Mouse (Mus musculus): ENCODE results near the gene Polr2a. TPM values are rescaled to one million over a fixed set of nuclear protein-coding genes. Genes with fewer than 3 reads are reported as not detected.

Gene Polr2a
- 53.7 TPM for polyA plus RNA-seq (2017; shearing (Covaris generic))

DNA sequence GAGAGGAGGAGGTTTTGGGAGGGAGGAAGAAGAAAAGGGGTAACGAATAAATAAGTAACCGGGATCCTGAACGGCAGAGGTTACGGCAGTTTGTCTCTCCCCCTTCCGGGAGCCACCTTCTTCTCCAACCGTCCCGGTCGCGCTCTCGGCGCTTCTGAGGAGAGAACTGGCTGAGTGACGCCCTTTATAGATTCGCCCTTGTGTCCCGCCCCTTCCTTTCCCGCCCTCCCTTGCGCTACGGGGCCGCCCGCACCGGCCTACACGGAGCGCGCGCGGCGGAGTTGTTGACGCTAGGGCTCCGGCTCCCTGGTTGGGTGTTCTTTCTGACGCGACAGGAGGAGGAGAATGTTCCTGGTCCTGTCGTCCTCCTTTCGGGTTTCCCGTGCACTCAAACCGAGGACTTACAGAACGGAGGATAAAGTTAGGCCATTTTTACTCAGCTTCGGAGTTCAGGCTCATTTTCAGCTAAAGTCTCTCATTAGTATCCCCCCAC, at the start of gene Polr2a:
Gene Polr2a (minus strand): TSS at position 160 of the 493 bp plus-strand sequence.

DNA sequence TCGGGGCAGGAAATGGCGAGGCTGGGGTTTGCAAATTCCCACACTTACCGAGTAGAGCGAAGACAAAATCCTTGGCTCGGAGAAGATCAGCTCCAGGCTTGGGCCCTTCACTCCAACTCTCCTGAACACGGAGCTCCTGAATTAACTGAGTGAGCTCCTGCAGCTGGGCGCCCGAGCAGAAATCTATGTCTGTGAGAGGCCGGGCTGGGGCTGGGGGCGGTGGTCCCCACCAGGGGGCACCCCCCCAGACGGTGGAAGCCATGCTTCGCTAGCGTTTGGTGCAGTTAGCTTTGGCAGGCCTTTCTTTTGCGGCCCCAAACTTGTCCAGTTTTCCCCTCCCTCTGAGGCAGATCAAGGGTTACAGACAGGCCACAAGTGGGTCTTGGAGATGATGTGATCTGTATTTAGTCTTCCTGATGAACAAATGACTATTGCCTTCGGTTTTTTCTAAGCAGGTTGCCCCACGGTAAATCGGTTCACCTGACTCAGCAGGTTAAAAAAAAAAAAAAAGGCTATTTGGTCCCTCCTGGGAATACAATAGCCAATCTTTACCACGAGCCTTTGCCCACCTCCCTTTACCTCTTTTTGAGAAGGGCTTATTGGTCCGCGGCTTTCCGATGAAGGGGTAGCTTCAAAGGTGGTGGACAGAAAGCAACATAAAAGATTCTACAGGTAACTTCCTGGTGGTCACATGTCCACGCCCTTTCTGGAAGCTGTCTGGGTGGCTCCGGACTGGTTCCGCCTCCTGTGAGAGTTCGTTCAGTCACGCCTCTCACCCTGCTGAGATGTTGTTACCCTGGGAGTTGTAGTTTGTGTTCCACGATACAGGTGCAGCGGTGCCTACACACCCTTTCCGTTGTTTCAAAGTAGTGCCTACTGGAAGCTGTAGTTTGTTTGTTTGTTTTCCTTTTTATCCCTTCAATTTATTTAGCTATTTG, 46.8 kb upstream of the Polr2a start, which contains the start of gene Tmem102:
Gene Tmem102 (minus strand): TSS at position 653 of the 938 bp plus-strand sequence.

DNA sequence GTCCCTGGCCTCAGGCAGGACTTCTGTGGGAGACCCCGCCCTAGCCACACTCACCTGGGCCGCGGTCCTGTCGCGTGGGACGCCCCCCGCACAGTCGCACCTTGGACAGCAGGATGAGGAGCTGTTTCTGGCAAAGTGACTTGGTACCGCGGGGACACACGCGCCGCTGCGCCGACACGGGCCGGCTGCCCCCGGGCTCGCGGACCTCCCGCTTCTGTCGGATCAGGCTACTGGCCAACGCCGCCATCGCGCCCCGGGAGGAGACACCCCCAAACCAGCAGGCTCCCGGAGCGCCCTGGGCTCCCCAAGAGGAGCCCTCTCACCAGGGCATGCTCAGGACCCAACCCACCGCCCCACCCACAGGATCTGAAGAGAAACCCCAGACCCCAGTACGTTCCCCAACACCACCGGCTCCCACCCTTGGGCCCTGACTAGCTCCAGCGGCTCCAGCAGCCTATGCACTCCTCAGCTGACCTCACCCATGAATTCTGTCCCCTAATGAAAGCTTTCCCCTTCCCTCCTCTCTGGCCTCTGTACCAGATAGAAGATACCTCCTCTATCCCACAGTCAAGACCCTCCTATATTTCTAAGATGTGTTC, 43.0 kb upstream of the Polr2a start, which contains the start of gene Fgf11:
Gene Fgf11 (minus strand): TSS at position 479 of the 599 bp plus-strand sequence.

DNA sequence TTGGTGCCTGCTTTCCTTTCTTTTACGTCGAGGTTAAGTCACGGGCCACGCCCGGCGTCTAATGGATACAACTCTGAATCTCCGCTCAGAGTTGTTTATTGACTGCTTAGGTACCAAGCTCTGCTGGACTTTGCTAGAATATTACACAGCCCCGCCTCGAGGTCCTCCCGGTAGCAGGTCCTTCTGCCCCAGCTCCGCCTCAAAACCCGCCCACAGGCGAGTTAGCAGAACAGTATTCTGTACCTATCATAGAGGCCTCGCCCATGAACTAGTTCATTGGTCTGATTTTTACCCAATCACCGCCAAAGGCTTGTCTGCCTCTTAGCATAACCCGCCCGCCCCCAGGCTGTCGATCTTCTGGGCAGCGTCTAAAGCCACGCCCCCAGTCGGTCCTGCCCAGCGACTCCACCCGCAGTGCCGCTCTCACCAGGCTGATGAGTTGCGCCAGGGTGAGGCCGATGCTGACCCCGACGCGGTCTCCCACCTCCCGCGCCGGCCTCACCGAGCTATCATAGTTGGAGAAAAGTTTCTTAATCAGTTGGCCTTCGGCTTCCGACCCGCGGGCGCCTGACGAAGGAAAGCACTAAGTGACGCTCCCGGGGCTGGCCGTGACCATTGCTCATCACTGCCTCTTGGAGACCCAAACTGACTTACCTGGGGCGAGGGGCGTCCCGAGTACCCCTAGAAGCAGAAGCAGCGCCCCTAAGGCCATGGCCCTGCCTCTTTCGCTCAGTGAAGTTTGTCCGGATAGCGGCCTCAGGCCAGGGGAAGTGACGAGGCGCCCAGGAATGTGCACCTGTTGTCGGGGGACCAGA, 36.9 kb upstream of the Polr2a start, which contains the start of gene Chrnb1:
Gene Chrnb1 (minus strand): TSS at position 776 of the 815 bp plus-strand sequence.

DNA sequence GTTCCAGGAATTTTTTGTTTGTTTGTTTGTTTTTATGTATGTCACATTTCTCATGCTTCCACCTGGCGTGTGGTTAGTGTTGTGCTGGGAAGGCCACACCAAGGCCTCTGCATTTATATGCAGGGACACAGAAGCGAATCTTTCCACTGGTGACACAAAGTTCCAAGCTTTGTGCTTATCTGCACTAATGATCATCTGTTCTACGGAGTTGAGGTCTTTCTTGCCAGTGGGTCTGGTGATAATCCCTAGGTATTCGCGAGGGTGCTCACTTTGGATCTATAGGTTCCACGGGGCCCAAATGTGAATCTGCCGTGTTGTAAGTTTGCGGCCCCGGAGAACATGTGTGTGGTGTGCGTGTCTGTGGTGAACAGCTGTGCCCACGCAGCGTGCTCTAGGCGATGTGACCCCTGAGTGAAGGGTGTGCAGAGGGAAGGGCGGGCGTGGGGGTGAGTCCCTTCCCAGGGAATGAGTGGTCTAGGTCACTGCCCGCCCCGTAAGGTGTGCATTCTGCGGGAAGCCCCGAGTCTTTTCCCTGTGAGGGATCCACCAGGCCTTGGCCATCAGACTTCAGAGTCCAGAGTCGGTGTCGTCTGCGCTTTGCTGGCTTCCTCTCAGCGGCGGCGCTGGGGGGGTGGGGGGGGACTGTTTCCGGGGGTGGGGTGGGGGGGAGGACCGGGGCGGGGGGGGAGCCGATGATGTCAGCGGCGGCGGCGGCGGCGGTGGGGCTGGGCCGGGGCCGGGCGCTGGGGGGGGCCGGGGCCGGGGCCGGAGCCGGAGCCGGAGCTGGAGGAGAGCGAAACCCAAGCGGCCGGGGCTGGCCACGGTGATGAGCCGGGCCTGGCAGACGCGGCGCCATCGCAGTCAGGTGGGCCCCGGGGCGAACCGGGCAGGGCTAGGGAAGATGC, 7.0 kb upstream of the Polr2a start, which contains the start of gene Zbtb4:
Gene Zbtb4 (plus strand): TSS at position 692 of the 905 bp plus-strand sequence.

DNA sequence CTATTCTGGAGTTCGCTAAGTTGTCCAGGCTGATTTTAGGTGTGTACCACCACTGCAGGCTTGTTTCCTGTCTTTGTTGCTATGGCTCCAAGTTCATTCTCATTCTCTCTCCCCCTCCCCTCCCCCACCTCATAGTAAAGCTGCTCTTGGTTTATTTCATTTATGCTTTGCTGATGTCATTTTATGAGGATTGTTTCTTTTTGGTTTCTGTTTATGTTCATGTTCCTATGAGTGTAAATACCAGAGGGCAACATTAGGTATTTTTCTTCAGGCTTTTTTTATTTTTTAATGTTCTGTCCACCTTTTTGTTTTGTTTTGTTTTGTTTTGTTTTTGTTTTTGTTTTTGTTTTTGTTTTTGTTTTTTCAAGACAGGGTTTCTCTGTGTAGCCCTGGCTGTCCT, 3.4 kb upstream of the Polr2a start, which contains the start of gene Slc35g3:
Gene Slc35g3 (minus strand): TSS at position 101 of the 400 bp plus-strand sequence.

DNA sequence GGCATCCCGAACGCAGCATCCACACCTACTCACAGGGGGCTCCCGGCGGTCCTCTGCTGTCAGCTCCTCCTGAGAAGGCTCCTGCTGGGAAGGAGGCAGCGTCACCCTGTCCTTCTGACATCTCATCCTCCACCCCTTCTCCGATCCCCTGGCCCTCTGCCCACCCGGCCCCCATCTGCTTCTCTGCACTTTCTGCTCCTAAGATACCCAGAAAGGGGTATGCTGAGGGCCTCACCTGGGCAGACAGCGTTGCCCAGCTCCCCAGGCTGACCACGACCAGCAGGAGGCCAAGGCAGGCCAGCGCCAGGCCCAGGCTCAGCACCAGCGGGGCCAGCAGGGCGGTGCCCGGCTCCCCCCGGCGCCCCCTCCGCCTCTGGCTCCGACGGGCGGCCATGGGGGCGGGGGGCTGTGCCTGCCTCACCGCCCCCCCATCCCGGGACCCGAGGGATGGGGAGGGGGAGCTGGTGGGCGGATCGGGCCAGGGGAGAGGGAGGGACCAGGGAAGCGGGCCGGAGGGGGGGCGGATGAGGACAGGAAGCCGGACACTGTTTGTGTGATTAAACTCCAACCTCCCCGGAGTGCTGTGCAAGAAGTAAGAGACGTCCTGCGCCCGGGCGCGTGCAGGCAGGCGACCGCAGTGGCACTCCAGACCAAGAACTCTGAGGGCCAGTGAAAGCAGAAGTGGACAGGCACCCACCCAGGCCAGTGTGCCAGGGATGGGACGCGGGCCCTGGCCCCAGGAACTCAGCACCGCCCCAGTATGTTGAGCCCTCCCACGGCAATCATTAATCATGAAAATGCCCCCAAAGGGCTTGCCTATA, 62.9 kb downstream of the Polr2a start, which contains the start of the genes Tnfsf12 and Tnfsfm13:
Gene Tnfsf12 (minus strand): TSS at position 489 of the 821 bp plus-strand sequence.
Gene Tnfsfm13 (minus strand): TSS at position 738 of the 821 bp plus-strand sequence.

DNA sequence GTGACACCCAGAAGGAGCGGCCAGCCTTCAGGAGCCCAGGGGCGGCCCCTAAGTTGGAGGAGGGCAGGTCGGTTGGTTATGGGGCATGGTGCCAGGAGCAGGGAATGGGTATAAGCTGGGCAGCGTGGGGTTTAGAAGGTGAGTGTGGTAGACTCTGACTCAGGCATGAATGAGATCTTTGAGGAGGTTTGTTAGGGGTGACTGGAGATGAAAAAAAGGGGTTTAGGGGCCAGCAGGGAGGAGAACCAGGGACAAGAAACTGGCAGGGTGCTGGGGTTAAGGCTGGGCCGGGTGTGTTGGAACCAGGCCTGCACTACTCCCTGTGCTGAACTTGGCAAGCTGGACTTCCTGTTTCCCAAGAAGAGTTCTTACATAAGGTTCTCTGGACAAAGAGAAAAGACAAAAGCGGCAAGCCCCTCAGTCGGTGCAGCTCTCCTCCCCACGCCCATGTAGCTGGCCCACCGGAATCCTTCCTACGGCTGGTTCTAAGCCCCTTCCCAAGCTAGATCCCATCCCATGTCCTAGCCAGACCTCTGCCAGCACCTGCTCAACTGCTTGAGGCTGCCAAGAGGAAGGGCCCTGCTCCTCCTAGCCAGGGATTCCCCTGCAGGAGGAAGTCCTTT, 72.8 kb downstream of the Polr2a start, which contains the start of gene Tnfsf13:
Gene Tnfsf13 (minus strand): TSS at position 259 of the 623 bp plus-strand sequence.

Other genes starting within 250 kb of the Polr2a start
- not detected for gene Dnah2, start 209.5 kb downstream of the Polr2a start, polyA plus RNA-seq (2017; shearing (Covaris generic))
- gene Efnb3, start 198.4 kb downstream of the Polr2a start, polyA plus RNA-seq (2017; shearing (Covaris generic)), result 0.36 TPM
- 30.3 TPM for gene Wrap53, start 178.4 kb downstream of the Polr2a start, polyA plus RNA-seq (2017; shearing (Covaris generic))
- gene Trp53, start 178.3 kb downstream of the Polr2a start, polyA plus RNA-seq (2017; shearing (Covaris generic)), result 257 TPM
- gene Atp1b2, start 152.7 kb downstream of the Polr2a start, polyA plus RNA-seq (2017; shearing (Covaris generic)), result not detected
- not detected for gene Shbg, start 140.7 kb downstream of the Polr2a start, polyA plus RNA-seq (2017; shearing (Covaris generic))
- gene Sat2, start 136.6 kb downstream of the Polr2a start, polyA plus RNA-seq (2017; shearing (Covaris generic)), result not detected
- gene Fxr2, start 125.6 kb downstream of the Polr2a start, polyA plus RNA-seq (2017; shearing (Covaris generic)), result 9.2 TPM
- gene Sox15, start 103.3 kb downstream of the Polr2a start, polyA plus RNA-seq (2017; shearing (Covaris generic)), result not detected
- gene Mpdu1, start 96.0 kb downstream of the Polr2a start, polyA plus RNA-seq (2017; shearing (Covaris generic)), result 66.8 TPM
- 5.7 TPM for gene Cd68, start 92.5 kb downstream of the Polr2a start, polyA plus RNA-seq (2017; shearing (Covaris generic))
- gene Eif4a1, start 86.2 kb downstream of the Polr2a start, polyA plus RNA-seq (2017; shearing (Covaris generic)), result 558 TPM
- gene Senp3, start 76.6 kb downstream of the Polr2a start, polyA plus RNA-seq (2017; shearing (Covaris generic)), result 44.6 TPM
- not detected for gene Tnfsf13, start 72.9 kb downstream of the Polr2a start, polyA plus RNA-seq (2017; shearing (Covaris generic))
- gene Tnfsf12, start 62.8 kb downstream of the Polr2a start, polyA plus RNA-seq (2017; shearing (Covaris generic)), result not detected
- not detected for gene Tnfsfm13, start 62.5 kb downstream of the Polr2a start, polyA plus RNA-seq (2017; shearing (Covaris generic))
- gene Slc35g3, start 3.3 kb upstream of the Polr2a start, polyA plus RNA-seq (2017; shearing (Covaris generic)), result not detected
- gene Zbtb4, start 7.3 kb upstream of the Polr2a start, polyA plus RNA-seq (2017; shearing (Covaris generic)), result 4.9 TPM
- gene Chrnb1, start 37.3 kb upstream of the Polr2a start, polyA plus RNA-seq (2017; shearing (Covaris generic)), result 3.5 TPM
- gene Fgf11, start 43.2 kb upstream of the Polr2a start, polyA plus RNA-seq (2017; shearing (Covaris generic)), result not detected
- not detected for gene Tmem102, start 47.0 kb upstream of the Polr2a start, polyA plus RNA-seq (2017; shearing (Covaris generic))
- not detected for gene Gm39566, start 56.7 kb upstream of the Polr2a start, polyA plus RNA-seq (2017; shearing (Covaris generic))
- gene Spem2, start 59.8 kb upstream of the Polr2a start, polyA plus RNA-seq (2017; shearing (Covaris generic)), result not detected
- not detected for gene Spem1, start 63.5 kb upstream of the Polr2a start, polyA plus RNA-seq (2017; shearing (Covaris generic))
- gene Nlgn2, start 79.1 kb upstream of the Polr2a start, polyA plus RNA-seq (2017; shearing (Covaris generic)), result 0.65 TPM
- 121 TPM for gene Tmem256, start 79.9 kb upstream of the Polr2a start, polyA plus RNA-seq (2017; shearing (Covaris generic))
- gene Plscr3, start 87.7 kb upstream of the Polr2a start, polyA plus RNA-seq (2017; shearing (Covaris generic)), result 30.1 TPM
- gene Tnk1, start 100.1 kb upstream of the Polr2a start, polyA plus RNA-seq (2017; shearing (Covaris generic)), result not detected
- not detected for gene Tmem95, start 119.4 kb upstream of the Polr2a start, polyA plus RNA-seq (2017; shearing (Covaris generic))
- 1.1 TPM for gene Kctd11, start 122.8 kb upstream of the Polr2a start, polyA plus RNA-seq (2017; shearing (Covaris generic))
- 549 TPM for gene Acap1, start 136.9 kb upstream of the Polr2a start, polyA plus RNA-seq (2017; shearing (Covaris generic))
- gene 2810408A11Rik, start 142.3 kb upstream of the Polr2a start, polyA plus RNA-seq (2017; shearing (Covaris generic)), result 3.9 TPM
- gene Neurl4, start 142.4 kb upstream of the Polr2a start, polyA plus RNA-seq (2017; shearing (Covaris generic)), result 4.2 TPM
- 152 TPM for gene Gps2, start 155.3 kb upstream of the Polr2a start, polyA plus RNA-seq (2017; shearing (Covaris generic))
- gene Eif5a, start 163.3 kb upstream of the Polr2a start, polyA plus RNA-seq (2017; shearing (Covaris generic)), result 1,005 TPM
- not detected for gene Ybx2, start 177.2 kb upstream of the Polr2a start, polyA plus RNA-seq (2017; shearing (Covaris generic))
- not detected for gene Slc2a4, start 189.6 kb upstream of the Polr2a start, polyA plus RNA-seq (2017; shearing (Covaris generic))
- not detected for gene Cldn7, start 206.1 kb upstream of the Polr2a start, polyA plus RNA-seq (2017; shearing (Covaris generic))
- gene Ctdnep1, start 222.5 kb upstream of the Polr2a start, polyA plus RNA-seq (2017; shearing (Covaris generic)), result 26.1 TPM
- 78.3 TPM for gene Elp5, start 223.9 kb upstream of the Polr2a start, polyA plus RNA-seq (2017; shearing (Covaris generic))
- 496 TPM for gene Gabarap, start 232.5 kb upstream of the Polr2a start, polyA plus RNA-seq (2017; shearing (Covaris generic))
- 111 TPM for gene Phf23, start 237.1 kb upstream of the Polr2a start, polyA plus RNA-seq (2017; shearing (Covaris generic))
- 16.7 TPM for gene Dvl2, start 242.0 kb upstream of the Polr2a start, polyA plus RNA-seq (2017; shearing (Covaris generic))

Measured in CD4-positive, CD25-positive, alpha-beta regulatory T cell, adult 9 weeks (primary cell).